Mouse (Mus musculus) retina, postnatal 1 day (tissue): ENCODE results near the gene Slc38a10.
A peak's percentile ranks its signal among the peaks of the same experiment; 100 is the strongest.

Experiments used
- DNase-seq: peaks from one replicate; pipeline ENCODE4 v3.0.0-alpha.2; 2012

Slc38a10 gene

GRCm38 (mm10) chr11:120098588-120099511, 52.3 kb downstream of the Slc38a10 start, which contains the start of the genes Tepsin and Ndufaf8:
TSS of gene Tepsin (minus strand) at chr11:120098731.
TSS of gene Ndufaf8 (plus strand) at chr11:120098928.
- DNase-seq = peak; percentile 99

- no peak for DNase-seq
These were observed 58.1 kb downstream of the Slc38a10 start for GRCm38 (mm10) chr11:120092817-120093591.

- no peak for DNase-seq
These were observed 60.5 kb downstream of the Slc38a10 start for GRCm38 (mm10) chr11:120090661-120091060.

- DNase-seq = peak; percentile 99
These were observed 64.4 kb downstream of the Slc38a10 start, which contains the start of gene Cep131 for GRCm38 (mm10) chr11:120086702-120087152. TSS of gene Cep131 (minus strand) at chr11:120086827.

GRCm38 (mm10) chr11:120085891-120086627, 65.1 kb downstream of the Slc38a10 start:
- DNase-seq = peak; percentile 64

GRCm38 (mm10) chr11:120080282-120080681, 70.9 kb downstream of the Slc38a10 start:
- no peak for DNase-seq

- DNase-seq = no peak
These were observed 75.0 kb downstream of the Slc38a10 start for GRCm38 (mm10) chr11:120076191-120076590.

DNA sequence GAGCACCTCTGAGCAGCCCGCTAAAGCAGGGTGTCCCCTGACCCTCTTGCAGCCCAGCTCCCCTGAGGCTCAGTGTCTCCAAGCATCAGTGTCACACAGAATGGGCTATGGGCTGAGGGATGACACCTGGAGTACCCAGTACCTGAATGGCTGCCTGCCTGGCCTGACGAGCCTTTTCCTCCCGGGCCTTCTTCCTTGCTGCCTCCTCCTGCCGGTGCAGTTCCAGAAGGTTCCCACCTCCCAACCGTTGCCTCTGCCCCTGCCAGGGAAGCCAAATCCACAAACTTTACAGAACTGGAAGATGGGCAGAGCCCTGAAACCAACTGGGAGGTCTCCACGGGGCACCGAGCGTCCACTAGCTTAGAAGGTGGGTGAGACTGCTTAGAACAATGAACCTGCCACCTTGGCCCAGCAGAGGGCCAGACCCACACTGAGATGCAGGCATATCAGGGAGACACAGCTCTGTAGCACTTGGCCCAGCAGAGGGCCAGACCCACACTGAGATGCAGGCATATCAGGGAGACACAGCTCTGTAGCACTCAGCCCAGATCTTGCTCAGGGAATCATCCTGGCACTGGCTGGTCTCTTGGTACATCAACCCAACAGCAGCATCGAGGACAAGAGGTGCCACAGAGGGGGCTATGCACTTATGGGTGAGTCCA, 78.0 kb downstream of the Slc38a10 start:
- no peak for DNase-seq

GRCm38 (mm10) chr11:120071731-120072320, 79.3 kb downstream of the Slc38a10 start:
- DNase-seq = no peak

- peak; percentile 42 for DNase-seq
These were observed 80.1 kb downstream of the Slc38a10 start for GRCm38 (mm10) chr11:120071065-120071464.

DNA sequence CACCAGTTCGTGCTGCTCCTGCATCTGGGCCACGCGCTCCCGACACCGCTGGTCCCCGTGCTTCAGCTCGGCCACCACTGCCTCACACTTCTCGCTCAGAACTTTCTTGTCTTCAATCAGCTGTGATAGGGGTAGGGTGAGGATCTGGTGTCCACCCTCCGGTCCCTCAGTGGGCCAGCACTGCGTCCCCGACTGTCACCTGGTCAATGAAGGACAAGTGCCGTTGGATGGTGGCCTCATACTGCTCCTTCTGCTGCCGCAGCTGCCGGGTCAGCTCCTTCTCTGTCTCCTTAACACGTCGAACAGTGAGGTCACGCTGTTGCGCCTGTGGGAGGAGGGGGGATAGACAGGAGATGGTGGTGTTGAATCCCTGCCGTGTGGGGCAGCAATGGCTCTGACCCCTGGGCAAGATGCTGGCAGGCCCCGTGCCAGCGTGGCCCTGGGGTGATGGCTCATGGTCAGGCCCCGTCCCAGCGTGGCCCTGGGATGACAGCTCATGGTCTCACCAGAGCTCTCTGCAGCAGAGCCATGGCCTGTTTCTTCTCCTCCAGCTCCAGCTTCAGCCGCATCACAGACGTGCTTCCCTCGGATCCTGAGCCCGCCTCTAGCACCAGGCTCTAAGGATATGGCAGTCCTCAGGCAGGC, 80.7 kb downstream of the Slc38a10 start:
- no peak for DNase-seq

GRCm38 (mm10) chr11:120069261-120069660, 81.9 kb downstream of the Slc38a10 start:
- no peak for DNase-seq

GRCm38 (mm10) chr11:120067834-120068233, 83.3 kb downstream of the Slc38a10 start:
- DNase-seq = no peak

- peak; percentile 65 for DNase-seq
These were observed 85.9 kb downstream of the Slc38a10 start for GRCm38 (mm10) chr11:120065291-120065690.

GRCm38 (mm10) chr11:120064668-120065040, 86.5 kb downstream of the Slc38a10 start:
- DNase-seq = no peak

- DNase-seq = no peak
These were observed 87.0 kb downstream of the Slc38a10 start for GRCm38 (mm10) chr11:120064006-120064667.

DNA sequence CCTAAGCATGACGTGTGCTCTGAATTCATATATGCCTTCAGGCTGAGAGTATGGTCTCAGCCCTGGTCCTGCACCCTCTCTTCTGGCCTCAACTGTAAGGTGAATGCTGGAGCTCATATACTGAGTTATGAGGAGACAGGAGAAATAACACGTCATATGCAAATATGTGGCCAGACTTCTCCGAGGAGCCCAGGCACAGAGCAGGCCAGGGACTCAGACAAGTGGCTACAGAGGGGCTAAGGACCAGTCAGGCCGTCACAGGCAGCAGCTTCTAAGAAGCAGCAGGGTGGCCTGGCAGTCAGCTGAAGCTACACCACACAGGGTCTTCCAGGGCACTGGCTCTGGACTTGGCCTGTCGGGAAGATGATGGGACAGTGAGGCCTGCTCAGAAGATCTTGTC, 87.8 kb downstream of the Slc38a10 start:
- DNase-seq = no peak

DNA sequence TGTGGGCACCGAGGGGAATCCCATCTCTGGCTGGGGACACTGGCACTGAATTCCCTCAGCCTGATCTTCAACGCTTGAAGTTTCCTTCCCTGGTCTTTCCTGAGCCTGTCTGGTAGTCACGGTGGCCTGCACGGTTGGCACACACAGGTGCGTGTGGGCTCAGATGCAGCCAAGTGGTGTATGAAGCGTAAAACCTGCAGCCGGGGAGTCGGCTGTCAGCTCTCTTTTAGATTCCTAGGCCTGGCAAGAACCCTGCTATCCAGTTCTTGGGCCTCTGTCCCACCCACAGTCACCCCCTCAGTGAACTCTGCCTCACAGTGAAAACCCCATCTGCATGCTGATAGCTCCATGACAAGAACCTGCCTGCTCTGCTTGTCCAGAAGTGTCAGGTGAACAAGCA, 90.5 kb downstream of the Slc38a10 start:
- DNase-seq = no peak

DNA sequence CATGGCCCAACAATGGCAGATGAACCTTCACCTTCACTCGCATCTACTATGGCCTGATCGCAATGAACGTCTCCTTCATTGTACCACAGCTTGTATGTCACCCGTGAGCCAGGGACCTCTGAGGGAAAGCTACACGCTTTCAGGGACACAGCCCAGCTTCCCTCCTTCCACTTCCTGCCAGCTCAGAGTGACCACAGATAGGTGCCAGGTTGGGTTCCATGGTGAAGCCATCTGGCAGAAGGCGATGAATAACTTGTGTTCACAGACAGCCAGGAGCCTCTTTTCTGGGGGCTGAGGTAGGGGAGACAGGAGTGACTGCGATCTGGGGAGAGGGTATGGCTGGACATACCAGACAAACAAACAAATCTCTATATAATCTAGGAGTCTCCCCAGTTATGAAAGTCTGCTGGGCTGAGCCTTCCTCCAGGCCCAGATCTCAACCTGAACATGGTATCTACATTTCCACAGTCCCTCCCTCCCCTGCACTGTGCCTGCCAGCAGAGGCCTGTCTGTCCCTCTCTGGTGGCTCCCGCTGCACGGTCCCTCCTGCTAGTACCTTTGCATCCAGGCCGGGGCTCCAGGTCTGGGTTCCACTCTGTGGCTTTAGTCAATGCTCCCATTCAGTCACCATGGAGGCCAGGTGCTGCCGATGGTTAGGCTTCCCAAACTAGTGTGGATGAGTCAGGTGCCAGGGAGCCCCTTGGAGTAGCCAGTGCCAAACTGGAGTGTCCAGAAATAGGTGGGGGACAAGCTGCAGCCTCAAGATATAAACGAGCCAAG, 95.0 kb downstream of the Slc38a10 start:
- DNase-seq = no peak
